Mouse (Mus musculus) CD4-positive, CD25-positive, alpha-beta regulatory T cell, adult 2 months (primary cell): ENCODE measurements at regions not wholly inside any gene's neighbourhood (a gene's known extent, or its start where the extent isn't known, plus 50 kb on each side); places are given as distances from the start of the nearest gene placed in this dataset.

Experiments used
- DNase-seq: peaks from one replicate; pipeline ENCODE4 v3.0.0-alpha.2; 2012; ENCODE audit warnings: low read depth, low spot score

DNA sequence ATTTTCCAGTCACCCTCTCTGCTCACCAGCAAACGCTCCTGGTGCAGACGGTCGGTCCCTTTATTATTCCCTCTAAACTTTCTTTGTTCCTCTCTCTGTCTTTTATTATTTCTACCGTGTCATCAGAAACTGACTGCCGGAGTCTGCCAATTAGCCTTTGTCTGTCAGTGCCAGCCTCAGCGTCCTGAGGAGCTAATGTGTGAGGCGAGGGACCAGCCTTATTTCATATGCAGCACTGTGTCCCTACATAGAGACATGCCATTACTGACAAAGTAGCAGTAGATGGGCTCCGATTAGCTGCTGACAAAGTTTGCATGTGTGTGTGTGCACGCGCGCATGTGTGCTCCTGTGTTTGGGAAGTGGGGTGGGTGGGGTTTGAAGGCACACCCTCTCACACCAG, 82.6 kb upstream of the Zfp64 start:
- DNase-seq = no peak

DNA sequence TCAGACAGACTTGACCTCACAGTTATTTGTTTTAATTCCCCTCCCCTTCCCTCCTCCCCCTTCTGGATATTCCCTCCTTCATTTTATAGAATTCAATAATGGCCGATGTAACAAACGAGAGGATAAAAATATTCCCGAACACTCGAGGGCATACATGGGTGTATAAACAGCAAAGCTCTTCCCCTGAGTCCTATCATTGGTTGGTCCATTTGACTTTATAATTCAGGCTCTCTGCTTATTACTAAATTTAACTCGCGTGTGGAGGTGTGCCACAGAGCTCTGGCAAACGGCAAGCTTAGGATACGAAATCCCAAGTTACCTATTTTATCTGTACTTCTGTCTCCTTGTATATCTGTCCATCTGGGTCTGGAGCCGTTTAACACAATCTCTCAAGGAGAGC, 82.1 kb upstream of the Zfp64 start:
- no peak for DNase-seq

DNA sequence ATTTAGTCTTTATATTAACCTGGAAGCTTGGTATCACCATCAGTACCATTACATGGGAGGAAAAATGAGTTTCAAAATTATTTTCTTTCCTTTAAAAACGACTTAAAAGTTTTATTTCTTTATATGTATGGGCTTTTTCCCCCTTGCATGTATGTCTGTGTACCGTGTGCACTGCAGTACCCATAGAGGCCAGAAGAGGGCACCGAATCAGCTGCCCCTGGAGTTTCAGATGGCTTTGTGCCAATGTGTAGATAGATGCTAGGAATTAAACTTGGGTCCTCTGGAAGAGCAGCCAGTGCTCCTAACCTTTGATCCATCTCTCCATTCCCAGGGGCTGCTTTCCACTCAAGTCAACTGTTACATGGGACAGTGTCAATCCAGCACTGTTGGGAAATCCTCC, 79.9 kb upstream of the Zfp64 start:
- DNase-seq = peak; percentile 52

- DNase-seq = no peak
Observed at GRCm38 (mm10) chr2:169033997-169034396, 78.6 kb upstream of the Zfp64 start.

DNA sequence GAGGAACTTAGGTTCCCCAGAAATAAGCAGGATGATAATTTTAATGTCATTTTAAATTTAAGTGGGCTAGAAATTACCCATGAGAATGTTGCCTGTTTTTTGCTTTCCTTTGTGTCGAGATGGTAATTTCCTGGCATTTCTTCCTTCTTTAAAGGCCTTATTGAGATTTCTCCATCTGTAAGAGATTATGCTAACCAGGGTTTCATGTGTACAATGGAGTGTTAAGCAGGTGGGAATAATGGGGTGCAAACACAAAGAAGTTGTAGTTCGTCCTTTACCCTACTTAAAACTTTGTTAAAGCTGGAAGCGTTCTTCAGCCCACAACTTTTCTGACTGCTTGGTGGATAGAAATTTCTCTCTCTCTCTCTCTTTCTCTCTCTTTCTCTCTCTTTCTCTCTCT, 77.8 kb upstream of the Zfp64 start:
- no peak for DNase-seq

DNA sequence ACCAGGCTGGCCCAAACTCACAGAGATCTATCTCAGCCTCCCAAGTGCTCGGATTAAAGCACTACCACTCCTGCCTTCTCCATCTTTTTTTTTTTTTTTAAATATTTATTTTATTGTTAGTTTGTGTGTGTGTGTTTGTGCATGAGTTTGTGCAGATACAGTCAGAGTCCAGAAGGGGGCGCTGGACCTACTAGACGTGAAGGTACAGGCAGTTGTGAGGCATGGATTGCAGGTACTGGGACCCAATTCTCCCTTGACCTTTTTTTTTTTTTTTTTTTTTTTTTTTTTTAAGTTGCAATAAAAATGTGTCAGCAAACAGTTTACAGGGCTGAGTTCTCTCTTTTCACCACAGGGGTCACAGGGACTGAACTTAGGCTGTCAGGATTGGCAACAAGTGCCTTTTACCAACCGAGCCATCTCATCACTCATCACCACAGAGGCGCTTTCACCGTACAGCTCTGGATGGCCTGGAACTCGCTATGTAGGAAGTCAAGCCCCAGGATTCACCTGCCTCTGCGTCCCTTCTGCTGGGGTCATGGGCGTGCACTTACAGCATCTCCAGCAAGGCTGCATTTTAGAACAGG, 73.2 kb upstream of the Zfp64 start:
- peak; percentile 10 for DNase-seq

DNA sequence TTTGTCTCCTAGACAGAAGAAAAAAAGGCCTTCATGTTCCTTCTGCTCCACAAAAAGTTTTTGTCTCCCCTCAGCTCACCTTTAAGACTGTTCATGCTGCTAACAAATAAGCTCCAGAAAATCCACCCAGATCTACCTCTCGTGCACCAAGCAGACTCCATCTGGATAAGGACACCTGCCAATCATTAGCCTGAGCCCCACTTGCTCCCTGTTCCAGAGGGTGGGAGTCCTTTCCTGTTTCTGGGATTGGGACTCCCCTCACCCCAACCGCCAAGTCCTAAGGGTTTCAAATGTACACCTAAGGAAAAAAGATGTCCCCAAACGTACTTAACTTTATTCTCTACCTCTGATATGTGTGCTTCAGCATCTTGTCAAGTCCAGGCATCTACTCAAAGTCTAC, 63.6 kb upstream of the Zfp64 start:
- no peak for DNase-seq

- DNase-seq = no peak
Observed at GRCm38 (mm10) chr2:169010271-169010670, 54.9 kb upstream of the Zfp64 start.

DNA sequence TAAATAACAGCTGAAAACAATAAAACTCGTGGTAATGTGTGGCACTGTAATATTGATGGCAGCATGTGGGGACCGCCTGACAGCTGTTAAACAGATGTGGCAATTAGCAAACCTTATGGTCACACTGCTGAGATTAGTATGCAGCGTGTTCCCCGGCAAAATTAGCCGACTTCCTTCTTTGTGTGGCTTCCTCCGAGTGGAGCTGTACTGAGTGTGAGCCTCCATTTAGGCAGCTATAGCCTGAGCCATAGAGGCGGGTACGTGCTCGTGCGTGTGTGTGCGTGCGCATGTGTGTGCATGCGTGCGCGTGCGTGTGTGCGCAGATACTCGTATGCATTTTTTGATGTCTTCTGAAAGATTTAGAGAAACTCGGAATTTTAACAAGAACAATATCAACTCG, 53.4 kb upstream of the Zfp64 start:
- DNase-seq = peak; percentile 55

DNA sequence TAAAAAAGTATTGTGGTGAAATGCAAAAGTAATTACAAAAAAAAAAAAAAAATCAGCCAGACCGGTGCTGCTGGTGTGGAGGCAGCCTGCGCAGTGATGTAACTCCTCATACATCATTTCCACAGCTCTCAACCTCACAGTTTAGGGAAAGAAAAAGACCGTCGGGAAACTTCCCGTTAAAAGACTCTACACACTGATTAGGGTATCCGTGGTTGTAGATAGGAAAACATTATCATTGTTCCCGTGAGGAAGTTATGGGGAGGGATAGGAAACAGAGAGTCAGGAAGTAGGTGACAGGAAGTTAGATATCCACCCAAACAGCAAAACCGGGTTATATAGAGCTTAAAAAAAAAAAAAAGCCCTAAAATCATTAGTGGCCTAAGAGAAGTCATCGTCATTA, 52.9 kb upstream of the Zfp64 start:
- DNase-seq = no peak

GRCm38 (mm10) chr2:169006549-169006948, 51.2 kb upstream of the Zfp64 start:
- DNase-seq = no peak

GRCm38 (mm10) chr2:169005810-169006209, 50.4 kb upstream of the Zfp64 start:
- DNase-seq = no peak
